Mouse (Mus musculus): Measurements from ENCODE around the gene Arl5c.

Gene Arl5c

GRCm38 (mm10) chr11:98019883-98020610 is 24.1 kb upstream of the Arl5c start:
- DNase-seq (ENCODE audit: low read depth), result peak; percentile 73

- peak; percentile 83 for DNase-seq (ENCODE audit: low read depth)
Observed at GRCm38 (mm10) chr11:98018858-98019641, 23.1 kb upstream of the Arl5c start.

GRCm38 (mm10) chr11:98018222-98018621 is 22.2 kb upstream of the Arl5c start:
- no peak for DNase-seq (ENCODE audit: low read depth)

GRCm38 (mm10) chr11:98016824-98017223 is 20.8 kb upstream of the Arl5c start:
- no peak for DNase-seq (ENCODE audit: low read depth)

DNA sequence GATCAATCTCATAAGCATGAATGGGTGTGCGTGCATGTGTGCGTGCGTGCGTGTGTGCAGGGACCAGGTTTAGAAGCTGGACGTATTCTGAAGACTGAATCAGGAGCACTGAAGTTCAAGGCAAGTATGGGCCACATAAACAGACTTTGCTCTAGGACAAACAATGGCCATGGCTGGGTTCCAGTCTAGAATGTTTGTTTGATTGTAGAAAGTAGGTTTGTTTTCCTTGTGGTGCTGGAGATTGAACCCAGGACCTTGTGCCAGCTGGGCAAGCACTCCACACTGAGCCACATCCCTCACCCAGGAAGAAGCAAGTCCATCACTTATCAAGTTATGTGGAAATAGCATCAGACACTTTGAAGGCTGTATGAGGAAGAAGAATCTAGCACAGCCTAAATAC is 20.2 kb upstream of the Arl5c start:
- DNase-seq (ENCODE audit: low read depth), result no peak

DNA sequence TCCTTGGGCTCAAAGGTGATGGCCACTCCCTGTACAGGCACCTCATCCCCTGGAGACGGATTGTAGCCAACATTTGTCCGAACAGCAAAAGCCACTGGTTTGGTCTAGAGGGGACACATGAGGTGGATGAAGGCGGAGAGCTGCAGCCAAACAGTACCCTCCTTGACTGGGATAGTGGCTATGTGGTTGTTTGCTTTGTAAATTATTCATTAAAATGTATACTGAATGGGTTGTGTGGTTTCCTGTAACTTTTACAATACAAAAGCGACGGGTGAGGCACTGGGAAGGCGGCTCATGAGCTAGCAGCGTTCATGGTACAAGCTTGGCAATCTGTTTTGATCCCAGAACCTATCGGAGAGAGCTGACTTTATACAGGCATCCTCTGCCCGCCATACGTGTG is 16.9 kb upstream of the Arl5c start:
- no peak for DNase-seq (ENCODE audit: low read depth)

DNA sequence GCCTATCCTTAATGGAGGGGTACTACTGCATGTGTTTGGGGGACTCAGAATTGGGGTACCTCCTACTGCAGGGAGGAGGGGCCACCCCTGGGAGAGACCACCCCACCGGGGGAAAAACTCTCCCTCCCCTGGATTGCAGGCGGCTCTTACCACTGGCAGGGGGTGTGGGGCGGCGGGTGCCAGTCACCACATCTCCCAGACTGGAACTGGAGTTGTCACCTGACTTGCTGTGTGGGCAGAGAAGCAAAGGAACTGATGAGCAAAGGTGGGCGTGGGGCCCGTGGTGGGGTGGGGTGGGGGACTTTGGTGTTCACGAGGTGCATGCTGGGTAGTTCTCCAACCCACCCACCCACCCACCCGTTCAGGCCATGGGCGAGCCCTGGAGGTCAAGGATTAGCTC is 15.7 kb upstream of the Arl5c start:
- DNase-seq (ENCODE audit: low read depth), result no peak

DNA sequence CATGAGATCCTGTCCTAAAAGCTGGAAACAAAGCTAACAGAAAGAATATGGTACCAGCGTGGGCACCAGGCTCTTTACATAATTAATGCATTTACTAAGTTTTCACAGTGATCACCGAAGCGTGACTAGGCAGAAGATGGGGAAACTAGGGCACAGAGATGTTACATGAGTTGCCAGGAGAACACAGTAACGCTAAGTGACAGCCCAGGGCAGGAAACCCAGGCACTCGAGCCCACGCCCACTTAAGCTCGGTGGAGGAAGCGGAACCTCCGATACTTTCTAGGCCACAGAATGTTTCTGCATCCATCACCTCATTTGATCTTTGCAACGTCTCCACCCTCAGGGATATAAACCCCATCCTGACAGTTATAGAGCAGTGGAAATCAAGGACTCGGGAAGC is 12.1 kb upstream of the Arl5c start:
- peak; percentile 47 for DNase-seq (ENCODE audit: low read depth)

GRCm38 (mm10) chr11:98005686-98006085 is 9.7 kb upstream of the Arl5c start:
- no peak for DNase-seq (ENCODE audit: low read depth)

- DNase-seq (ENCODE audit: low read depth), result no peak
Observed at GRCm38 (mm10) chr11:98005076-98005475, 9.1 kb upstream of the Arl5c start.

DNA sequence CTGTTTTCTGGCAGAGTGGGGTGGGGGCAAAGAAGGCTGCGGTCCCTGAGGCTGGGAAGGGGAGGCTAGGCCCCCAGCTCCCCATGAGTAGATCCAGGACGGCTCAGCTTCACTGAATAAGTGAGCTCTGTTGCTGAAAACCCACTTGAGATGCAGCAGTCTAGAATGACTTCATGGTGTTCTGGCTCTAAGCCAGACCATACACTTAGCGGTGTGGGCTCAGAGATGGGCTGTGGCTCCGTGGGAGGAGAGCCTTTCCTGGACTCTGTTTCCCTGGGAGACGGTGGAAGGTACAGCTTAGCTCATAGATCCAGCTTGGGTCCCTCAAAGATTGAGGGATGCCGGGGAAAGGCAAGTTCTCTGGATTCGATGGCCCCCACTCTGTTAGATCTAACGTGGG is 8.2 kb upstream of the Arl5c start:
- no peak for DNase-seq (ENCODE audit: low read depth)

GRCm38 (mm10) chr11:98003171-98003671 is 7.2 kb upstream of the Arl5c start:
- peak; percentile 54 for DNase-seq (ENCODE audit: low read depth)

- DNase-seq (ENCODE audit: low read depth), result peak; percentile 94
Observed at GRCm38 (mm10) chr11:98002627-98003026, 6.6 kb upstream of the Arl5c start.

GRCm38 (mm10) chr11:98001986-98002385 is 6.0 kb upstream of the Arl5c start:
- DNase-seq (ENCODE audit: low read depth), result peak; percentile 64

DNA sequence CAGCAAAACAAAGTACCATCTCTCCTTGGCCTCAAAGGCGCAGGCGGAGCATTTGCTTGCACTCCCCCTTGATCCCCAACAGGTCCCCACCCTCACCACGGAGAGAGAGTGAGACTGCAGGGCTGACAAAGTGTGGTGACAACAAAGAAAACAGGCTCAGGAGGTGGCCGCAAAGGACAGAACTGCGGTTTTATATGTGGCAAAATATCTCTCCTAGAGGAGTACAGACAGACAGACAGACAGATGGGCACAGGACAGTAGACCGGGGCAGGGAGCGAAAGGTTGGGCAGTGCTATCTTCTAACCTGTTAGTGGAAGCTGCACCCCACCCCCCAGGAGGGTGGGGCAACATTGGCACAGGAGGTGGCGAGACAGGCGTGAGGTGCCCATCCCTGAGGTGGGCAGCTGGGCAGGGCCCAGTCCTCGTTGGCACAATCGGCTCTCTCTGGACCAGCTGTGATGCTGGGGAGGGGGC is 5.4 kb upstream of the Arl5c start:
- DNase-seq (ENCODE audit: low read depth), result peak; percentile 85

- peak; percentile 94 for DNase-seq (ENCODE audit: low read depth)
Observed at GRCm38 (mm10) chr11:98000378-98001140, 4.6 kb upstream of the Arl5c start.

GRCm38 (mm10) chr11:97999748-98000147 is 3.8 kb upstream of the Arl5c start:
- no peak for DNase-seq (ENCODE audit: low read depth)

- DNase-seq (ENCODE audit: low read depth), result peak; percentile 97
Observed at GRCm38 (mm10) chr11:97998898-97999608, 3.1 kb upstream of the Arl5c start.

DNA sequence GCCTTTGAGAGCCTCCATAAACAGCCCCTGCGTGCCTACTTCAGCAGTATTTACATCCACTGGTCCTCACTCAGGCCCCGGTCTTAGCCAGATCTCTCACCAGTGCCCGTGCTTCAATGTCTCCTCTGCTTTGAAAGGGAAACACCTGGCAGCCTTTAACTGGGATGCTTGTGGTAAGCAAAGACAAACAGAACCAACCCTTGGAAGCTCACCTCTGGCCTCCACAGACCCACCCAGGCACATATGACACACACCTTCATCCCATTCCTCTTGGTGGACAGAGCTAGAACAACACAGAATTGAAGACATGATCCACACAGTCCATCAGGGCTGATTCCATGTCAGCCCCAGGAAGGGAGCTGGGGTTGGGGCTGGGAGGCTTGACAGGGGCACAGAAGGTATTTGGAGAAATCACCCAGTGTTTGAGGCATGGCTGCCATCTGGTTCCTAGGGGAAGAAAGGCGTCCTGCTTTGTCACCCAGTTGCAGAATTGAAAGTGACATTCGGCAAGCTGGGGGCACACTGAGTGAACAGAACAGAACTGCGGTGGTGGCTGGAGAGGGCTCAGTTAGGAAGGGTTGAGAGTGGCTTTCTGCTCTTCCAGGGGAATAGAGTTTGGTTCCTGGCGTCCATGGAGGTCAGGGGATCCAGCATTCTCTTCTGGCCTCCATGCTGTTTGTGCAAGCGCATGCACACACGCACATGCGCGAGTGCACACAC is 2.3 kb upstream of the Arl5c start:
- DNase-seq (ENCODE audit: low read depth), result peak; percentile 58

GRCm38 (mm10) chr11:97997387-97997960 is 1.5 kb upstream of the Arl5c start:
- DNase-seq (ENCODE audit: low read depth), result peak; percentile 63

DNA sequence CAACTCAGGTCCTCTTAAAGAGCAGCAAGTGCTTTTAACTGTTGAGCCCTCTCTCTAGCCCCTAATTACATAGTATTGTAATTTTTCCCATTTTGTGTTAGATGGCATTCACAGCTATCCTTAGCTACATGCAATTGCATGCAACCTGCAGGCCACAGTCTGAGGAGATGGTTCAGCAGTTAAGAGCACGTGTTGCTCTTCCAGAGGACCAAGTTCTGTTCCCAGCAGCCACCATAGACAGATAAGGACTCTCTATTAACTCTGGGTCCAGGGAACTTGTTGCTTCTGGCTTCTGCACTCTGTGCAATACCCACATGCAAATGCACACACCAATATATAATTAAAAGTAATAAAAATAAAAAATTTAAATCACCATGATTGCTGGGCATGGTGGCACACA is 710 bp upstream of the Arl5c start:
- no peak for DNase-seq (ENCODE audit: low read depth)
